Mouse (Mus musculus) spleen, postnatal 0 days (tissue): ENCODE measurements around the gene Vdac1. TPM values are rescaled to one million over a fixed set of nuclear protein-coding genes. Genes with fewer than 3 reads are reported as not detected.

Source experiments
- polyA plus RNA-seq: library from polyadenylated mRNA; unstranded; fragments of >200 nt; fragmentation: Nextera tagmentation; extraction: Ambion mirVana; gene quantifications from 2 replicates; pipeline ENCODE4 v1.2.1, GENCODE M21; 2015

Vdac1 gene
- polyA plus RNA-seq, result 123 and 126 TPM in 2 replicates

GRCm38 (mm10) chr11:52360471-52361277, at the start of gene Vdac1:
Gene Vdac1, plus strand, starts transcription at chr11:52360860.

GRCm38 (mm10) chr11:52395940-52396596, 35.4 kb downstream of the Vdac1 start, which contains the start of gene 9530068E07Rik:
Gene 9530068E07Rik, plus strand, starts transcription at chr11:52396428.

Other genes starting within 250 kb of the Vdac1 start
- not detected in 2 replicates for gene Olfr1373, start 215.3 kb upstream of the Vdac1 start, polyA plus RNA-seq
- not detected in 2 replicates for gene Olfr1371, start 146.9 kb upstream of the Vdac1 start, polyA plus RNA-seq
- 346 and 349 TPM in 2 replicates for gene Skp1a, start 128.9 kb upstream of the Vdac1 start, polyA plus RNA-seq
- gene Tcf7, start 77.8 kb upstream of the Vdac1 start, polyA plus RNA-seq, result 2.1 and 3.2 TPM in 2 replicates
- gene 9530068E07Rik, start 35.6 kb downstream of the Vdac1 start, polyA plus RNA-seq, result 64.3 and 79.3 TPM in 2 replicates